9 mouse cellular contexts compared by ENCODE assay signal in the genomic region with DNA sequence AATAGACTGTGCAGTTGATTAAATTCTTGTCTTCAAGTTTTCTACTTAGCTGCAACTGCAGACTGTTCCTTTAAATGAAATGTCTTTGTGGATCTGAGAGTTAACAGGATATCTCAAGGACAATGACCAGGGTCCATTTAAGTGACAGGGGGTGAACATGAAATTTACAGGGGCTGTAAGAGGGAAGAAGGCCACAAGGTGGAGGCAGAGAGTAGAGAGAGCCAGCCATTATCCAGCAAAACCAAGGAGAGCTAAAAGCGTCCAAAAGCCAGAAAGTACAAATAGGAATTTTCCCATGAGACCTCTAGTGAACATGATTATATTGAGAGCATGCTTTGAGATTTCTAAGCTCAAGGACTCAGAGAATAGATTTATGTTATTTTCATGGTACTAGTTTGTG.
DNase-seq lines count a peak whose midpoint lies in the region; ATAC-seq and TF ChIP-seq lines count a peak whose summit lies in the region.
"Had no signal": no experiment of that assay in that cellular context is flagged by ENCODE, and none has a peak within 500 bp of the region (broad histone marks: within the 10 kb centered on the region; RNA-seq: fewer than 3 reads in every experiment).

No protein-coding gene starts in this region.

- TF ChIP-seq POLR2A in MEL (IDR thresholded peaks at IDR 0.05; ENCODE audit: control insufficient read depth in 1 of 2, insufficient read depth in 1 of 2, low read depth in 1 of 2, low read length in 2 of 2, poor library complexity in 1 of 2) = no peak

- no peaks in the 10 kb centered on the region for H3K4me1 ChIP-seq in hindbrain, embryonic 10.5 days (replicated peaks)
- peaks cover 4% of the 10 kb centered on the region; the same call in 1 of the 2 replicates for H3K4me1 ChIP-seq in hindbrain, embryonic 13.5 days (replicated peaks)
- H3K4me1 ChIP-seq in MEL (ENCODE audit: control insufficient read depth in 1 of 2, insufficient read depth in 2 of 2, low read length in 2 of 2) = no peaks in the 10 kb centered on the region
- H3K4me1 ChIP-seq in embryonic facial prominence, embryonic 10.5 days = no peaks in the 10 kb centered on the region; the same call in 1 of the 2 replicates
- H3K4me1 ChIP-seq: liver, embryonic 13.5 days had no signal

- TF ChIP-seq RAD21 in MEL (IDR thresholded peaks at IDR 0.05; ENCODE audit: low read depth, low read length) = peak; percentile 58

- TF ChIP-seq CTCF in MEL (IDR thresholded peaks at IDR 0.05 in 2 of 3, conservative IDR thresholded peaks at IDR 0.05 in 1 of 3; ENCODE audit: control insufficient read depth in 1 of 3, insufficient read depth in 1 of 3, low read depth in 2 of 3, low read length in 3 of 3, poor library complexity in 1 of 3, severe bottlenecking in 1 of 3) = peak; percentile 41 to 62 (median 46)

- H3K27me3 ChIP-seq in hindbrain, embryonic 10.5 days (ENCODE audit: insufficient read depth, poor library complexity, severe bottlenecking) = no peaks in the 10 kb centered on the region
- H3K27me3 ChIP-seq in hindbrain, embryonic 13.5 days = no peaks in the 10 kb centered on the region
- H3K27me3 ChIP-seq in MEL (ENCODE audit: control insufficient read depth in 1 of 2, insufficient read depth in 2 of 2, low read length in 2 of 2) = no peaks in the 10 kb centered on the region
- H3K27me3 ChIP-seq in embryonic facial prominence, embryonic 10.5 days (replicated peaks; ENCODE audit: low read depth, poor library complexity, severe bottlenecking) = no peaks in the 10 kb centered on the region
- H3K27me3 ChIP-seq: liver, embryonic 13.5 days had no signal

- ATAC-seq in hindbrain, embryonic 13.5 days (ENCODE audit: low FRiP score) = no peak

- peak; percentile 51 for DNase-seq in hindbrain, embryonic 10.5 days (ENCODE audit: low spot score)
- DNase-seq in 3T3-L1 (ENCODE audit: low read depth, low spot score) (peak; percentile 72), MEL (ENCODE audit: low read depth, low spot score) (peak; percentile 49)
- peak; percentile 57 for DNase-seq in embryonic facial prominence, embryonic 10.5 days (ENCODE audit: low spot score)
- DNase-seq in kidney, postnatal 14 days = peak; percentile 38
- DNase-seq in retina, embryonic 14.5 days (ENCODE audit: low spot score) = peak; percentile 82
- no peak for DNase-seq in spleen, adult 12 weeks (ENCODE audit: low spot score)
- DNase-seq: liver, embryonic 13.5 days had no signal

- no peak overlapping the region for H3K9ac ChIP-seq in hindbrain, embryonic 13.5 days
- no peak overlapping the region for H3K9ac ChIP-seq in MEL (ENCODE audit: control insufficient read depth, low read depth, low read length, poor library complexity, severe bottlenecking)
- H3K9ac ChIP-seq: liver, embryonic 13.5 days had no signal

- H3K36me3 ChIP-seq in hindbrain, embryonic 10.5 days = no peaks in the 10 kb centered on the region
- H3K36me3 ChIP-seq in hindbrain, embryonic 13.5 days = no peaks in the 10 kb centered on the region
- H3K36me3 ChIP-seq in MEL (ENCODE audit: control insufficient read depth in 1 of 2, insufficient read depth in 2 of 2, low read length in 2 of 2) = no peaks in the 10 kb centered on the region
- H3K36me3 ChIP-seq in embryonic facial prominence, embryonic 10.5 days (replicated peaks) = no peaks in the 10 kb centered on the region
- H3K36me3 ChIP-seq: liver, embryonic 13.5 days had no signal

- H3K27ac ChIP-seq in hindbrain, embryonic 10.5 days = no peak overlapping the region
- H3K27ac ChIP-seq in hindbrain, embryonic 13.5 days = no peak overlapping the region
- H3K27ac ChIP-seq in MEL (ENCODE audit: control insufficient read depth, low read depth, low read length) = no peak overlapping the region
- H3K27ac ChIP-seq in embryonic facial prominence, embryonic 10.5 days (replicated peaks) = no peak overlapping the region
- H3K27ac ChIP-seq: liver, embryonic 13.5 days had no signal

- WGBS in hindbrain, embryonic 10.5 days = 9% methylated on average over 1 of the region's 1 CpGs
- WGBS in hindbrain, embryonic 13.5 days = 3% methylated on average over 1 of the region's 1 CpGs
- WGBS in embryonic facial prominence, embryonic 10.5 days = 5% methylated on average over 1 of the region's 1 CpGs

- H3K4me2 ChIP-seq in hindbrain, embryonic 13.5 days = no peak overlapping the region
- H3K4me2 ChIP-seq: liver, embryonic 13.5 days had no signal

- H3K9me3 ChIP-seq in hindbrain, embryonic 10.5 days = no peaks in the 10 kb centered on the region
- no peaks in the 10 kb centered on the region for H3K9me3 ChIP-seq in hindbrain, embryonic 13.5 days
- H3K9me3 ChIP-seq in MEL (replicated peaks; ENCODE audit: insufficient read depth, low read length) = no peaks in the 10 kb centered on the region
- no peaks in the 10 kb centered on the region for H3K9me3 ChIP-seq in embryonic facial prominence, embryonic 10.5 days
- H3K9me3 ChIP-seq: liver, embryonic 13.5 days had no signal

- no peak overlapping the region for H3K4me3 ChIP-seq in hindbrain, embryonic 10.5 days
- no peak overlapping the region for H3K4me3 ChIP-seq in hindbrain, embryonic 13.5 days
- H3K4me3 ChIP-seq in MEL (ENCODE audit: control insufficient read depth in 1 of 2, insufficient read depth in 1 of 2, low read depth in 2 of 2, low read length in 2 of 2) = no peak overlapping the region
- no peak overlapping the region for H3K4me3 ChIP-seq in embryonic facial prominence, embryonic 10.5 days
- H3K4me3 ChIP-seq: liver, embryonic 13.5 days had no signal

- TF ChIP-seq EP300 in MEL (IDR thresholded peaks at IDR 0.05; ENCODE audit: low read depth in 1 of 2, low read length in 2 of 2) = no peak

- H3K79me2 ChIP-seq in MEL (ENCODE audit: control insufficient read depth, insufficient read depth, low read length, poor library complexity) = no peaks in the 10 kb centered on the region

TF ChIP-seq in MEL, 35 proteins besides CTCF, POLR2A, EP300 and RAD21:
- TF ChIP-seq GATA1 (IDR thresholded peaks at IDR 0.05; ENCODE audit: low read depth, low read length) (no peak), ZC3H11A (IDR thresholded peaks at IDR 0.05; ENCODE audit: low read depth, low read length) (peak; percentile 20; the same call in 1 of the 2 replicates), SMC3 (IDR thresholded peaks at IDR 0.05; ENCODE audit: low read depth, low read length) (peak; percentile 65), USF2 (IDR thresholded peaks at IDR 0.05; ENCODE audit: borderline replicate concordance in 1 of 2, insufficient read depth in 1 of 2, low read depth in 1 of 2, low read length in 2 of 2) (no peak)
TF ChIP-seq in MEL: peak in this region for 2.
